Mouse (Mus musculus) C2C12 (cell line): Measurements from ENCODE around the gene Gm44973.

ENCODE experiments used
- CEBPB ChIP-seq: IDR thresholded peaks from one replicate; pipeline ENCODE4 v1.6.1; 2011; ENCODE audit warnings: low read depth, mild to moderate bottlenecking, control low read depth, moderate library complexity
- CTCF ChIP-seq: IDR thresholded peaks from one replicate; pipeline ENCODE4 v1.5.1; 2011; ENCODE audit not compliant: control insufficient read depth, insufficient read depth, insufficient read length
- FOSL1 ChIP-seq: IDR thresholded peaks from one replicate; pipeline ENCODE4 v1.8.0; 2011; ENCODE audit warnings: mild to moderate bottlenecking, low read length; ENCODE audit not compliant: poor library complexity, insufficient read depth, severe bottlenecking
- MAX ChIP-seq: IDR thresholded peaks from one replicate; pipeline ENCODE4 v1.6.1; 2011; ENCODE audit warnings: mild to moderate bottlenecking, control low read depth
- MYOD1 ChIP-seq: IDR thresholded peaks from one replicate; pipeline ENCODE4 v1.6.1; 2011; ENCODE audit warnings: low read depth; ENCODE audit not compliant: control insufficient read depth, insufficient read length
- MYOG ChIP-seq: IDR thresholded peaks from one replicate; pipeline ENCODE4 v1.6.1; 2011; ENCODE audit not compliant: control insufficient read depth, insufficient read length; ENCODE audit errors: extremely low read depth
- USF1 ChIP-seq: IDR thresholded peaks from one replicate; pipeline ENCODE4 v1.6.1; 2011; ENCODE audit warnings: low read depth, mild to moderate bottlenecking, control low read depth, moderate library complexity

DNA sequence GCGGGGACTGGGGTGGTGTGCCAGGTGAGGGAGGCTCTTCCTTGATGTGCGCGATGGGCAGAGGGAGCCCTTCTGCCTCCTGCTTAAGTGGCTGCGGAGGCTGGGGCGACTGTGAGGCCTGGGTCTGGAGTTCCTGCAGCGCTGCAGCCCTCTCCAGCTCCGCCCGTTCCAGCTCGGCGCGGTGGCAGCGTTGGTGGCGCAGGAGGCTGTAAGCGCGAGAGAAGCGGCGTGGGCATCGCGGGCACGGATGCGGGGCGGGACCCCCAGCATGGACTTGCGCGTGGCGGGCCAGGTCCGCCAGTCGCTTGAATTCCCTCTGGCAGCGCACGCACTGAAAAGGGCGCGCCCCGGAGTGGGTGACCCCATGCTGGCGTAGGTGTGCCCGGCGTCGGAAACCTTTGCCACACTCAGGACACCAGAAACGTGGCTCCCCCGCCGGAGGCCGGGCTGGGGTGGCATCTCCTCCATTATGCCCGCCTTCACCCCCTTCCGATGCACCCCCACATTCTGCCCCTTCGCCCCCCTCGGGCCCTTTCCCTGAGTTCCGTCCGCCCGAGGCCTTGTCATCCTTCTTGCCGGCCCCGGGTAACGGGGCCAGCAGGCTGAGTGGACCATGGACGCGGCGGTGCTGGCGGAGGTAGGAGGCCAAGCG is 21.8 kb upstream of the Gm44973 start:
- TF ChIP-seq CTCF (no peak), MAX (no peak), MYOD1 (no peak), FOSL1 (no peak), CEBPB (no peak), USF1 (no peak), MYOG (no peak)
